Mouse (Mus musculus) NIH3T3 (cell line): ENCODE results near the gene Ralgapb.

Experiments
- DNase-seq: peaks from one replicate; pipeline ENCODE4 v3.0.0-alpha.2; 2012; ENCODE audit warnings: low read depth

The Ralgapb gene

GRCm38 (mm10) chr2:158408997-158409594, 552 bp upstream of the Ralgapb start:
- DNase-seq = no peak

- peak; percentile 49 for DNase-seq
Measured at GRCm38 (mm10) chr2:158410022-158411014, 670 bp downstream of the Ralgapb start.

- DNase-seq = no peak
Measured at GRCm38 (mm10) chr2:158413240-158413639, 3.6 kb downstream of the Ralgapb start.

- DNase-seq = no peak
Measured at GRCm38 (mm10) chr2:158415826-158416225, 6.2 kb downstream of the Ralgapb start.

GRCm38 (mm10) chr2:158418663-158419062, 9.0 kb downstream of the Ralgapb start:
- no peak for DNase-seq

GRCm38 (mm10) chr2:158445814-158446213, 36.2 kb downstream of the Ralgapb start:
- DNase-seq = no peak

GRCm38 (mm10) chr2:158449845-158450244, 40.2 kb downstream of the Ralgapb start:
- DNase-seq = no peak

GRCm38 (mm10) chr2:158456451-158456850, 46.8 kb downstream of the Ralgapb start:
- no peak for DNase-seq

- DNase-seq = no peak
Measured at GRCm38 (mm10) chr2:158457610-158458009, 48.0 kb downstream of the Ralgapb start.

- DNase-seq = no peak
Measured at GRCm38 (mm10) chr2:158462450-158462849, 52.8 kb downstream of the Ralgapb start.

- no peak for DNase-seq
Measured at GRCm38 (mm10) chr2:158474159-158474558, 64.5 kb downstream of the Ralgapb start.

GRCm38 (mm10) chr2:158477640-158478039, 68.0 kb downstream of the Ralgapb start:
- no peak for DNase-seq

- DNase-seq = no peak
Measured at GRCm38 (mm10) chr2:158498457-158498856, 88.8 kb downstream of the Ralgapb start.

- no peak for DNase-seq
Measured at GRCm38 (mm10) chr2:158501836-158502812, 92.5 kb downstream of the Ralgapb start, which contains the start of gene Adig. TSS of gene Adig (plus strand) at chr2:158502612.

- no peak for DNase-seq
Measured at GRCm38 (mm10) chr2:158503226-158503625, 93.6 kb downstream of the Ralgapb start.

GRCm38 (mm10) chr2:158503671-158504070, 94.0 kb downstream of the Ralgapb start:
- DNase-seq = no peak

- no peak for DNase-seq
Measured at GRCm38 (mm10) chr2:158506475-158506874, 96.8 kb downstream of the Ralgapb start.

- no peak for DNase-seq
Measured at GRCm38 (mm10) chr2:158507046-158507445, 97.4 kb downstream of the Ralgapb start.

GRCm38 (mm10) chr2:158510665-158511064, 101.0 kb downstream of the Ralgapb start:
- DNase-seq = peak; percentile 49

GRCm38 (mm10) chr2:158512528-158512927, 102.9 kb downstream of the Ralgapb start, which contains the start of gene Arhgap40:
TSS of gene Arhgap40 (plus strand) at chr2:158512796.
- no peak for DNase-seq

- no peak for DNase-seq
Measured at GRCm38 (mm10) chr2:158513821-158514336, 104.2 kb downstream of the Ralgapb start.
